ENCODE assay signal across 8 mouse cellular contexts in the genomic region with DNA sequence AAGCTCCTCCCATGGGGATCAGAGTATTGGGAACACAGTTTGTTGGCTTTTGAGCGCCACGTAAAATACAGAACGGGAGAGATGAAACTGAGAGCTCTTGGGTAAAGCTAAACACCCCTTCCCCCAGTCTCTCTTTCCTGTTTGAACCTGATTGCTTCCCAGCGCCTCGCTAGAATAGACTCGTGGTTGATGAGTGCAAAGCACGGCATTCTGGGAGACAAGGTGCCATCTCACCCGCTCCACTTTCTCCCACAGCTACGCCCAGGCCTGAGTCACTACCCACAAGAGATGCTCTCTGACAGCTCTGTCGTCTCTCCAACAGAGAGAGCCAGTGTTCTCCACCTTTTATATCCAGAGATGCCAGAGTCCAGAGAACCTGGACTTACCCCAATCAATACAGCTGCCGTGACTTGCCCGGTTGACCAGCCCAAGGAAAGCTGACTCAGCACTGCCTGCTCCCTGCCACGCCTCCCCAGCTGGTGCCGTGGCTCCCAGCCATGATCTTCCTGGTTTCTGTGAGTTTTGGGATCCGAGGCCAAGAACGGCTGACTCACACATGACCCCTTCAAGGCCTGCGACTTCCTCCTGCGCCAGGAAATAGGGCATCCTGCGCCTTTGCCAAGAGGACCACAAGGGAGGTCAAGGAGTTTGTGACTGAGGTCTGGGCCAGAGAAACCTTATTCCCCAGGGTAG. TPM values are rescaled to one million over a fixed set of nuclear protein-coding genes. Genes with fewer than 3 reads are reported as not detected.
DNase-seq lines count a peak whose midpoint lies in the region; ATAC-seq and TF ChIP-seq lines count a peak whose summit lies in the region.

No protein-coding gene starts in this region.

- H3K36me3 ChIP-seq in heart, embryonic 15.5 days: no peaks in the 10 kb centered on the region
- H3K36me3 ChIP-seq in liver, embryonic 14.5 days (replicated peaks; ENCODE audit: control insufficient read depth, insufficient read depth, low read depth): no peaks in the 10 kb centered on the region
- no peaks in the 10 kb centered on the region for H3K36me3 ChIP-seq in stomach, embryonic 15.5 days

- H3K9ac ChIP-seq in heart, embryonic 15.5 days: no peak overlapping the region
- H3K9ac ChIP-seq in liver, embryonic 14.5 days (replicated peaks): no peak overlapping the region
- H3K9ac ChIP-seq in stomach, embryonic 15.5 days: no peak overlapping the region

- no peak overlapping the region for H3K4me3 ChIP-seq in heart, embryonic 15.5 days
- H3K4me3 ChIP-seq in liver, embryonic 14.5 days (ENCODE audit: insufficient read depth in 1 of 2, low read depth in 2 of 2, low read length in 2 of 2): no peak overlapping the region
- no peak overlapping the region for H3K4me3 ChIP-seq in stomach, embryonic 15.5 days (replicated peaks)

- ATAC-seq in heart, embryonic 15.5 days (replicated peaks; ENCODE audit: insufficient number of reproducible peaks, insufficient read depth, low FRiP score, low read depth): 0 out of 2 replicates have a peak, but pooled peaks have one; percentile 20
- ATAC-seq in liver, embryonic 14.5 days (ENCODE audit: insufficient read depth): peak; percentile 23; the same call in 1 of the 2 replicates
- peak; percentile 69; the same call in 1 of the 2 replicates for ATAC-seq in stomach, embryonic 15.5 days (ENCODE audit: insufficient read depth, low FRiP score, low read depth)

- DNase-seq in right cerebral cortex, adult 18-20 months: peak; percentile 30
- DNase-seq in right cerebral cortex, adult 2 months (ENCODE audit: low spot score in 2 of 2): no peak
- DNase-seq in cerebellum, postnatal 14 days: peak; percentile 71 to 81
- DNase-seq in liver, embryonic 14.5 days (ENCODE audit: low read depth in 3 of 3, low spot score in 3 of 3): no peak
- DNase-seq in embryo, embryonic 10 days (ENCODE audit: low spot score): no peak
- no peak for DNase-seq in right cerebral cortex, postnatal 14 days

- TF ChIP-seq EP300 in liver, embryonic 14.5 days (IDR thresholded peaks at IDR 0.05; ENCODE audit: low read depth): no peak

- 56% methylated on average over 19 of the region's 19 CpGs for WGBS in heart, embryonic 15.5 days
- 34% methylated on average over 19 of the region's 19 CpGs for WGBS in liver, embryonic 14.5 days (ENCODE audit: insufficient replicate concordance)
- 52% methylated on average over 19 of the region's 19 CpGs for WGBS in stomach, embryonic 15.5 days

- H3K4me2 ChIP-seq in heart, embryonic 15.5 days: no peak overlapping the region
- H3K4me2 ChIP-seq in liver, embryonic 14.5 days (ENCODE audit: low read depth): no peak overlapping the region
- no peak overlapping the region for H3K4me2 ChIP-seq in stomach, embryonic 15.5 days

- H3K27me3 ChIP-seq in heart, embryonic 15.5 days: no peaks in the 10 kb centered on the region
- H3K27me3 ChIP-seq in liver, embryonic 14.5 days (ENCODE audit: control insufficient read depth, insufficient read depth, low read length): no peaks in the 10 kb centered on the region
- H3K27me3 ChIP-seq in stomach, embryonic 15.5 days (replicated peaks): no peaks in the 10 kb centered on the region

- no peaks in the 10 kb centered on the region for H3K9me3 ChIP-seq in heart, embryonic 15.5 days (replicated peaks)
- H3K9me3 ChIP-seq in liver, embryonic 14.5 days (ENCODE audit: control insufficient read depth, low read length): no peaks in the 10 kb centered on the region; the same call in 1 of the 2 replicates
- H3K9me3 ChIP-seq in stomach, embryonic 15.5 days: no peaks in the 10 kb centered on the region

- H3K27ac ChIP-seq in heart, embryonic 15.5 days: peak overlapping the region; percentile 52
- H3K27ac ChIP-seq in liver, embryonic 14.5 days: no peak overlapping the region
- H3K27ac ChIP-seq in stomach, embryonic 15.5 days: peak overlapping the region; percentile 52; the same call in 1 of the 2 replicates

- no peak for TF ChIP-seq CTCF in liver, embryonic 14.5 days (IDR thresholded peaks at IDR 0.05; ENCODE audit: low read depth)

- H3K4me1 ChIP-seq in heart, embryonic 15.5 days (replicated peaks): peaks cover 30% of the 10 kb centered on the region
- H3K4me1 ChIP-seq in liver, embryonic 14.5 days (replicated peaks; ENCODE audit: control insufficient read depth in 2 of 2, insufficient read depth in 2 of 2, low read length in 1 of 2): no peaks in the 10 kb centered on the region
- peaks cover 11% of the 10 kb centered on the region for H3K4me1 ChIP-seq in stomach, embryonic 15.5 days

RNA-seq across cellular contexts. Expression of a gene that starts 7.6 kb away (rescaled TPM):
- polyA plus RNA-seq in heart, embryonic 15.5 days (2015; fragmentation: Nextera tagmentation; extraction: Ambion mirVana): 7.9 and 12.1 TPM in 2 replicates
- 5.2 and 7.1 TPM in 2 replicates for polyA plus RNA-seq in liver, embryonic 14.5 days (2012; rRNA removed)
- 1.7 and 1.9 TPM in 2 replicates for polyA plus RNA-seq in liver, embryonic 14.5 days (2014; fragmentation: Nextera tagmentation; extraction: Ambion mirVana)
- polyA plus RNA-seq in stomach, embryonic 15.5 days (2015; fragmentation: Nextera tagmentation; extraction: Ambion mirVana): 10.3 and 11.2 TPM in 2 replicates

Comparison
In these comparisons a context has a peak if more than half of its experiments do, and no peak if none do; other contexts are left out.
1. DNase-seq: peak in right cerebral cortex, adult 18-20 months (single experiment) and cerebellum, postnatal 14 days (2 of 2); none in right cerebral cortex, adult 2 months (0 of 2), liver, embryonic 14.5 days (0 of 3), embryo, embryonic 10 days (single experiment) and right cerebral cortex, postnatal 14 days (single experiment).
2. Peak in every context shown above with its lines, with median percentiles within 50 percentile points of each other: ATAC-seq.